Mouse (Mus musculus): ENCODE results near the gene Ifi203.
"Not testable (repeated sequence)": the region's sequence is repeated elsewhere in the genome, so short reads cannot be mapped to it uniquely, and the experiment has no call there.

Gene Ifi203

GRCm38 (mm10) chr1:173887026-173887787, 55.3 kb downstream of the Ifi203 start:
- DNase-seq (ENCODE audit: low spot score), result not testable (repeated sequence)

- DNase-seq (ENCODE audit: low spot score), result not testable (repeated sequence)
Observed at GRCm38 (mm10) chr1:173880004-173880666, 62.3 kb downstream of the Ifi203 start.

GRCm38 (mm10) chr1:173879225-173879987, 63.1 kb downstream of the Ifi203 start:
- not testable (repeated sequence) for DNase-seq (ENCODE audit: low spot score)

- DNase-seq (ENCODE audit: low spot score), result not testable (repeated sequence)
Observed at GRCm38 (mm10) chr1:173878264-173878663, 64.2 kb downstream of the Ifi203 start.

GRCm38 (mm10) chr1:173877125-173877524, 65.3 kb downstream of the Ifi203 start:
- DNase-seq (ENCODE audit: low spot score), result not testable (repeated sequence)
